Mouse (Mus musculus) left cerebral cortex, adult 2 months (tissue): ENCODE measurements at regions not wholly inside any gene's neighbourhood (a gene's known extent, or its start where the extent isn't known, plus 50 kb on each side); places are given as distances from the start of the nearest gene placed in this dataset.

Experiments used
- DNase-seq, 2 experiments: peaks; one replicate each; pipeline ENCODE4 v3.0.0; 2021 to 2022; ENCODE audit warnings: low spot score in 2 of 2, mixed read lengths in 1 of 2; ENCODE audit errors: extremely low spot score in 1 of 2
- H3K27ac ChIP-seq: fragments of 200-600 bp; 2 replicates; pipeline ENCODE4 v1.8.1; 2022
- H3K4me3 ChIP-seq: fragments of 200-600 bp; 2 replicates; pipeline ENCODE4 v1.8.1; 2022
- CTCF ChIP-seq: fragments of 200-600 bp; IDR thresholded peaks from 2 replicates; pipeline ENCODE4 v1.8.1; 2022; ENCODE audit warnings: antibody characterized with exemption, mild to moderate bottlenecking, moderate library complexity
- intact Hi-C: fragments of 180-260 bp; cut with DNase I; formaldehyde crosslinking; loops from one replicate; pipeline ENCODE4 v1.15.1; 2025

- intact Hi-C loops: no loop called here
- TF ChIP-seq CTCF: no peak
Observed at GRCm38 (mm10) chr8:126706247-126706646, 112.5 kb upstream of the Irf2bp2 start.

GRCm38 (mm10) chr8:126705391-126705790, 111.6 kb upstream of the Irf2bp2 start:
- Histone ChIP-seq H3K4me3 (no peak overlapping the region), H3K27ac (no peak overlapping the region)
- DNase-seq: no peak
- intact Hi-C loops: no loop called here
- TF ChIP-seq CTCF: no peak

More at GRCm38 (mm10) chr8:126706247-126706646, 112.5 kb upstream of the Irf2bp2 start:
- no peak for DNase-seq
- no peak overlapping the region for H3K27ac ChIP-seq
- no peak overlapping the region for H3K4me3 ChIP-seq

- intact Hi-C loops: no loop called here
- Histone ChIP-seq H3K27ac (no peak overlapping the region), H3K4me3 (no peak overlapping the region)
- no peak for DNase-seq
- no peak for TF ChIP-seq CTCF
Observed at GRCm38 (mm10) chr8:126704706-126705105, 110.9 kb upstream of the Irf2bp2 start.

GRCm38 (mm10) chr8:126703546-126703945, 109.8 kb upstream of the Irf2bp2 start:
- Histone ChIP-seq H3K27ac (no peak overlapping the region), H3K4me3 (no peak overlapping the region)
- no peak for TF ChIP-seq CTCF
- intact Hi-C loops: no loop called here
- DNase-seq: no peak

GRCm38 (mm10) chr8:126702294-126702693, 108.5 kb upstream of the Irf2bp2 start:
- intact Hi-C loops: no loop called here
- no peak for TF ChIP-seq CTCF
- no peak for DNase-seq
- H3K27ac ChIP-seq: no peak overlapping the region
- H3K4me3 ChIP-seq: no peak overlapping the region

GRCm38 (mm10) chr8:126699389-126699775, 105.6 kb upstream of the Irf2bp2 start:
- TF ChIP-seq CTCF: no peak
- peak overlapping the region; percentile 22; the same call in 1 of the 2 replicates for H3K27ac ChIP-seq
- intact Hi-C loops: no loop called here
- H3K4me3 ChIP-seq: no peak overlapping the region
- no peak for DNase-seq

- intact Hi-C loops: no loop called here
- H3K27ac ChIP-seq: no peak overlapping the region
Observed at GRCm38 (mm10) chr8:126698601-126699388, 105.0 kb upstream of the Irf2bp2 start.

GRCm38 (mm10) chr8:126696346-126697010, 102.7 kb upstream of the Irf2bp2 start:
- no peak for TF ChIP-seq CTCF
- no peak overlapping the region for H3K4me3 ChIP-seq
- no peak overlapping the region for H3K27ac ChIP-seq
- no peak for DNase-seq
- intact Hi-C loops: no loop called here

More at GRCm38 (mm10) chr8:126698601-126699388, 105.0 kb upstream of the Irf2bp2 start:
- no peak overlapping the region for H3K4me3 ChIP-seq
- no peak for DNase-seq
- TF ChIP-seq CTCF: no peak

GRCm38 (mm10) chr8:126694370-126694769, 100.6 kb upstream of the Irf2bp2 start:
- Histone ChIP-seq H3K4me3 (no peak overlapping the region), H3K27ac (peak overlapping the region; percentile 24)
- DNase-seq: peak; percentile 51 to 78
- intact Hi-C loops: loop anchor here (1.0 to 2.0 kb wide), 4 partner anchors 28 to 144 kb away; no protein-coding TSS in a partner anchor
- no peak for TF ChIP-seq CTCF

GRCm38 (mm10) chr8:126693642-126694041, 99.9 kb upstream of the Irf2bp2 start:
- Histone ChIP-seq H3K4me3 (no peak overlapping the region), H3K27ac (peak overlapping the region; percentile 24)
- no peak for TF ChIP-seq CTCF
- intact Hi-C loops: loop anchor here (1.0 to 2.0 kb wide), 4 partner anchors 27 to 145 kb away; no protein-coding TSS in a partner anchor
- DNase-seq: no peak

GRCm38 (mm10) chr8:126692711-126693110, 98.9 kb upstream of the Irf2bp2 start:
- no peak for TF ChIP-seq CTCF
- intact Hi-C loops: no loop called here
- no peak for DNase-seq
- Histone ChIP-seq H3K27ac (no peak overlapping the region; the same call in 1 of the 2 replicates), H3K4me3 (no peak overlapping the region)

- Histone ChIP-seq H3K27ac (no peak overlapping the region), H3K4me3 (no peak overlapping the region)
- intact Hi-C loops: no loop called here
- TF ChIP-seq CTCF: no peak
- DNase-seq: no peak
Observed at GRCm38 (mm10) chr8:126692263-126692662, 98.5 kb upstream of the Irf2bp2 start.
